ENCODE assay signal across 26 mouse cellular contexts in genomic region chr9:100731839-100732238, GRCm38 (mm10).
"Had no signal": no experiment of that assay in that cellular context is flagged by ENCODE, and none has a peak within 500 bp of the region (broad histone marks: within the 10 kb centered on the region; RNA-seq: fewer than 3 reads in every experiment).

No protein-coding gene starts in this region.

- H3K4me1 ChIP-seq: hindbrain, embryonic 15.5 days; limb, embryonic 13.5 days; limb, embryonic 15.5 days had no signal

- DNase-seq: gastrocnemius, adult 2 months; gastrocnemius, postnatal 10 days; gastrocnemius, postnatal 25 days; heart, adult 11 months; heart, adult 2 months; heart, postnatal 14 days; heart, postnatal 36 days; kidney, adult 11 months; kidney, adult 2 months; kidney, adult 9 months; kidney, postnatal 14 days; kidney, postnatal 36 days; layer of hippocampus, adult 9-11 months; layer of hippocampus, postnatal 36 days; left cerebral cortex, postnatal 4 days had no signal

- H3K4me2 ChIP-seq: heart, embryonic 11.5 days; heart, embryonic 13.5 days; heart, embryonic 15.5 days; hindbrain, embryonic 13.5 days; hindbrain, embryonic 15.5 days; limb, embryonic 13.5 days; limb, embryonic 15.5 days; liver, embryonic 12.5 days had no signal

- H3K27ac ChIP-seq: gastrocnemius, adult 2 months; heart, adult 2 months; heart, embryonic 13.5 days; heart, embryonic 15.5 days; hindbrain, embryonic 13.5 days; hindbrain, embryonic 15.5 days; hindbrain, postnatal 0 days; kidney, postnatal 0 days; limb, embryonic 13.5 days; limb, embryonic 15.5 days; liver, embryonic 12.5 days had no signal

- H3K36me3 ChIP-seq: heart, embryonic 13.5 days; heart, embryonic 15.5 days; hindbrain, embryonic 13.5 days; hindbrain, embryonic 15.5 days; limb, embryonic 13.5 days; limb, embryonic 15.5 days; liver, embryonic 12.5 days had no signal

- H3K9ac ChIP-seq: heart, embryonic 13.5 days; heart, embryonic 15.5 days; hindbrain, embryonic 13.5 days; hindbrain, embryonic 15.5 days; limb, embryonic 13.5 days; limb, embryonic 15.5 days; liver, embryonic 12.5 days had no signal

- H3K9me3 ChIP-seq: heart, embryonic 13.5 days; heart, embryonic 15.5 days; hindbrain, embryonic 13.5 days; hindbrain, embryonic 15.5 days; limb, embryonic 13.5 days; limb, embryonic 15.5 days; liver, embryonic 12.5 days had no signal

- H3K27me3 ChIP-seq: heart, embryonic 13.5 days; heart, embryonic 15.5 days; hindbrain, embryonic 13.5 days; hindbrain, embryonic 15.5 days; limb, embryonic 13.5 days; limb, embryonic 15.5 days; liver, embryonic 12.5 days had no signal

- ATAC-seq: hindbrain, postnatal 0 days; intestine, embryonic 16.5 days; liver, embryonic 12.5 days had no signal

- H3K4me3 ChIP-seq: gastrocnemius, adult 2 months; heart, adult 2 months; heart, embryonic 13.5 days; heart, embryonic 15.5 days; hindbrain, embryonic 13.5 days; hindbrain, embryonic 15.5 days; limb, embryonic 13.5 days; limb, embryonic 15.5 days; liver, embryonic 12.5 days had no signal
